Mouse (Mus musculus) liver, embryonic 14.5 days (tissue): Measurements from ENCODE around the gene Cox18. TPM values are rescaled to one million over a fixed set of nuclear protein-coding genes. Genes with fewer than 3 reads are reported as not detected.
A peak's percentile ranks its signal among the peaks of the same experiment; 100 is the strongest.
"Not testable (repeated sequence)": the region's sequence is repeated elsewhere in the genome, so short reads cannot be mapped to it uniquely, and the experiment has no call there.

Experiments
- ATAC-seq: fragments of 200-750 bp; cut with Nextera tagmentation; 2 replicates; pipeline ENCODE4 v1.8.0; 2017; ENCODE audit warnings: moderate number of reproducible peaks, mild to moderate bottlenecking, moderate library complexity; ENCODE audit not compliant: insufficient read depth
- DNase-seq, 3 experiments: peaks; one replicate each; pipeline ENCODE4 v3.0.0-alpha.2; 2012 to 2013; ENCODE audit warnings: low read depth in 3 of 3, low spot score in 3 of 3
- H3K27ac ChIP-seq: fragments of 300-500 bp; sonication (generic); 2 replicates; pipeline ENCODE4 v1.5.1; 2014; ENCODE audit warnings: moderate library complexity, mild to moderate bottlenecking, control low read depth, inconsistent platforms
- H3K27me3 ChIP-seq: fragments of 300-500 bp; sonication (generic); 2 replicates; pipeline ENCODE4 v1.6.1; 2014; ENCODE audit warnings: mild to moderate bottlenecking, low read length, moderate library complexity; ENCODE audit not compliant: control insufficient read depth, insufficient read depth
- H3K36me3 ChIP-seq: fragments of 300-500 bp; sonication (generic); replicated peaks from 2 replicates; pipeline ENCODE4 v1.6.1; 2014; ENCODE audit warnings: low read depth; ENCODE audit not compliant: control insufficient read depth, insufficient read depth
- H3K4me1 ChIP-seq, 2 experiments: fragments of 200-500 bp in 1 of 2; fragments of 300-500 bp in 1 of 2; sonication (generic) in 1 of 2; replicated peaks; 2 replicates each; pipeline ENCODE4 v1.6.1; 2012 to 2014; ENCODE audit warnings: antibody characterized with exemption in 1 of 2, inconsistent platforms in 1 of 2, low read length in 1 of 2; ENCODE audit not compliant: control insufficient read depth in 2 of 2, insufficient read depth in 2 of 2
- H3K4me2 ChIP-seq: fragments of 300-500 bp; sonication (generic); 2 replicates; pipeline ENCODE4 v1.6.1; 2014; ENCODE audit warnings: low read depth, mild to moderate bottlenecking, control low read depth, moderate library complexity
- H3K4me3 ChIP-seq, 2 experiments: fragments of 200-500 bp in 1 of 2; fragments of 300-500 bp in 1 of 2; sonication (generic) in 1 of 2; 2 replicates each; pipeline ENCODE4 v1.5.1; 2012 to 2014; ENCODE audit warnings: low read depth in 2 of 2, low read length in 2 of 2, mild to moderate bottlenecking in 2 of 2, control low read depth in 1 of 2, inconsistent platforms in 1 of 2, moderate library complexity in 1 of 2; ENCODE audit not compliant: insufficient read depth in 1 of 2
- H3K9ac ChIP-seq: fragments of 300-500 bp; sonication (generic); replicated peaks from 2 replicates; pipeline ENCODE4 v1.6.1; 2014; ENCODE audit warnings: mild to moderate bottlenecking, control low read depth, moderate library complexity
- H3K9me3 ChIP-seq: fragments of 300-500 bp; sonication (generic); 2 replicates; pipeline ENCODE4 v1.6.1; 2016; ENCODE audit warnings: low read length, mixed read lengths; ENCODE audit not compliant: control insufficient read depth
- CTCF ChIP-seq: IDR thresholded peaks from 2 replicates; pipeline ENCODE4 v1.5.1; 2016; ENCODE audit warnings: antibody characterized with exemption, low read depth, control low read depth
- EP300 ChIP-seq: IDR thresholded peaks from 2 replicates; pipeline ENCODE4 v1.6.1; 2016; ENCODE audit warnings: antibody characterized with exemption, low read depth
- WGBS: fragments of 180-500 bp; shearing (Covaris S2); extraction: QIAGEN DNeasy Blood & Tissue Kit; methylation state at CpG from one replicate; pipeline ENCODE4 v1.1.7; 2014; ENCODE audit not compliant: insufficient replicate concordance; 5-methylcytosine and 5-hydroxymethylcytosine counted together
- polyA plus RNA-seq, 2 experiments: library from polyadenylated mRNA; depleted of rRNA in 1 of 2; stranded (reverse) in 1 of 2; unstranded in 1 of 2; fragments of >200 nt; fragmentation: Nextera tagmentation in 1 of 2; extraction: Ambion mirVana in 1 of 2; gene quantifications; 2 replicates each; pipeline versions ENCODE4 v1.2.1 to v1.2.3; 2012 to 2014

The Cox18 gene
- 6.9 and 7.0 TPM in 2 replicates for polyA plus RNA-seq (2012; rRNA removed)
- 11.9 TPM in 2 replicates for polyA plus RNA-seq (2014; fragmentation: Nextera tagmentation; extraction: Ambion mirVana)

GRCm38 (mm10) chr5:90223534-90224381, at the start of gene Cox18:
TSS of gene Cox18 (minus strand) at chr5:90224001.
- Histone ChIP-seq H3K27ac (peak within 1 kb of the TSS; percentile 99), H3K4me1 (peaks cover 3 to 7% of the 10 kb centered on the region in 2 experiments; a peak in 3 of 4 replicates), H3K9ac (peak within 1 kb of the TSS; percentile 87), H3K4me3 (peak within 1 kb of the TSS; percentile 71 to 96), H3K27me3 (no peaks in the 10 kb centered on the region), H3K36me3 (peaks cover 14% of the 10 kb centered on the region), H3K4me2 (peak within 1 kb of the TSS; percentile 82), H3K9me3 (no peaks in the 10 kb centered on the region)
- ATAC-seq: peak; percentile 97
- under 1% methylated on average over 62 of the region's 62 CpGs for WGBS
- TF ChIP-seq CTCF (peak; percentile 55), EP300 (no peak; the same call in 1 of the 2 replicates)
- peak; percentile 99 to 100 (median 99) for DNase-seq

- not testable (repeated sequence) for DNase-seq, H3K4me1 ChIP-seq, H3K9me3 ChIP-seq, ATAC-seq, H3K27ac ChIP-seq, H3K9ac ChIP-seq, H3K4me3 ChIP-seq, H3K4me2 ChIP-seq, H3K27me3 ChIP-seq
- H3K36me3 ChIP-seq: peaks cover 53% of the 10 kb centered on the region
- 76% methylated on average over 2 of the region's 2 CpGs for WGBS
These were observed 38.4 kb upstream of the Cox18 start for GRCm38 (mm10) chr5:90262230-90262629.

GRCm38 (mm10) chr5:90257023-90257422, 33.2 kb upstream of the Cox18 start:
- Histone ChIP-seq H3K4me1 (no peaks in the 10 kb centered on the region), H3K9ac (no peak overlapping the region), H3K4me3 (no peak overlapping the region), H3K36me3 (peaks cover 70% of the 10 kb centered on the region), H3K27me3 (no peaks in the 10 kb centered on the region), H3K4me2 (no peak overlapping the region), H3K27ac (no peak overlapping the region), H3K9me3 (no peaks in the 10 kb centered on the region)
- WGBS: 91% methylated on average over 3 of the region's 3 CpGs
- DNase-seq (no peak), ATAC-seq (no peak)
- TF ChIP-seq EP300 (no peak), CTCF (no peak)

GRCm38 (mm10) chr5:90247503-90247902, 23.7 kb upstream of the Cox18 start:
- H3K4me1 ChIP-seq: no peaks in the 10 kb centered on the region; a peak in 1 of 4 replicates
- no peak overlapping the region for H3K4me3 ChIP-seq
- no peak overlapping the region for H3K9ac ChIP-seq
- H3K36me3 ChIP-seq: peaks cover 52% of the 10 kb centered on the region
- DNase-seq (no peak), ATAC-seq (no peak)
- no peaks in the 10 kb centered on the region for H3K27me3 ChIP-seq
- no peaks in the 10 kb centered on the region for H3K9me3 ChIP-seq
- H3K4me2 ChIP-seq: no peak overlapping the region
- H3K27ac ChIP-seq: no peak overlapping the region
- TF ChIP-seq CTCF (no peak), EP300 (no peak)

GRCm38 (mm10) chr5:90246987-90247386, 23.2 kb upstream of the Cox18 start:
- no peaks in the 10 kb centered on the region; a peak in 1 of 4 replicates for H3K4me1 ChIP-seq
- no peak overlapping the region for H3K4me3 ChIP-seq
- H3K27ac ChIP-seq: no peak overlapping the region
- no peak for ATAC-seq
- TF ChIP-seq EP300 (no peak), CTCF (no peak)
- H3K4me2 ChIP-seq: no peak overlapping the region
- H3K36me3 ChIP-seq: peaks cover 49% of the 10 kb centered on the region
- H3K9me3 ChIP-seq: no peaks in the 10 kb centered on the region
- no peak overlapping the region for H3K9ac ChIP-seq
- no peak for DNase-seq
- WGBS: 79% methylated on average over 2 of the region's 2 CpGs
- no peaks in the 10 kb centered on the region for H3K27me3 ChIP-seq
